Mouse (Mus musculus) E14TG2a.4 (cell line): Measurements from ENCODE around the gene Ush1g.

Experiments used
- CTCF ChIP-seq: conservative IDR thresholded peaks from 2 replicates; pipeline ENCODE4 v1.5.1; 2014; ENCODE audit warnings: low read length
- NANOG ChIP-seq: IDR thresholded peaks from 2 replicates; pipeline ENCODE4 v1.6.1; 2014; ENCODE audit warnings: borderline replicate concordance, low read length, mixed read lengths

- TF ChIP-seq CTCF = no peak
- TF ChIP-seq NANOG = no peak
Measured at GRCm38 (mm10) chr11:115298160-115298559, 23.7 kb downstream of the Ush1g start.
